ENCODE assay signal across 17 mouse cellular contexts in genomic region chr10:124249358-124249757, GRCm38 (mm10).
DNase-seq lines count a peak whose midpoint lies in the region; ATAC-seq and TF ChIP-seq lines count a peak whose summit lies in the region.
"Had no signal": no experiment of that assay in that cellular context is flagged by ENCODE, and none has a peak within 500 bp of the region (broad histone marks: within the 10 kb centered on the region; RNA-seq: fewer than 3 reads in every experiment).

No protein-coding gene starts in this region.

- TF ChIP-seq POLR2A in lung, adult 2 months (IDR thresholded peaks at IDR 0.05; ENCODE audit: borderline replicate concordance, extremely low read depth, low read depth, low read length): no peak

- H3K9me3 ChIP-seq in embryonic facial prominence, embryonic 11.5 days (replicated peaks; ENCODE audit: control insufficient read depth, low read length): no peaks in the 10 kb centered on the region
- H3K9me3 ChIP-seq in embryonic facial prominence, embryonic 10.5 days: no peaks in the 10 kb centered on the region
- H3K9me3 ChIP-seq in lung, embryonic 16.5 days (ENCODE audit: control insufficient read depth, low read length): no peaks in the 10 kb centered on the region
- no peaks in the 10 kb centered on the region for H3K9me3 ChIP-seq in midbrain, embryonic 15.5 days
- H3K9me3 ChIP-seq: limb, embryonic 12.5 days; liver, embryonic 13.5 days had no signal

- TF ChIP-seq CTCF in lung, adult 2 months (IDR thresholded peaks at IDR 0.05; ENCODE audit: insufficient read depth, low read length): no peak

- no peak overlapping the region for H3K27ac ChIP-seq in embryonic facial prominence, embryonic 11.5 days (replicated peaks; ENCODE audit: low read depth, low read length)
- H3K27ac ChIP-seq in embryonic facial prominence, embryonic 10.5 days (replicated peaks): no peak overlapping the region
- no peak overlapping the region; the same call in 1 of the 2 replicates for H3K27ac ChIP-seq in lung, embryonic 16.5 days (ENCODE audit: low read length)
- no peak overlapping the region for H3K27ac ChIP-seq in midbrain, embryonic 15.5 days
- H3K27ac ChIP-seq: heart, adult 2 months; limb, embryonic 12.5 days; liver, embryonic 13.5 days; stomach, postnatal 0 days had no signal

- no peak overlapping the region for H3K4me3 ChIP-seq in embryonic facial prominence, embryonic 11.5 days (ENCODE audit: low read depth, low read length)
- no peak overlapping the region for H3K4me3 ChIP-seq in embryonic facial prominence, embryonic 10.5 days
- no peak overlapping the region for H3K4me3 ChIP-seq in lung, adult 2 months (replicated peaks; ENCODE audit: extremely low read depth, low read depth, low read length)
- H3K4me3 ChIP-seq in lung, embryonic 16.5 days (ENCODE audit: low read length): no peak overlapping the region
- H3K4me3 ChIP-seq in midbrain, embryonic 15.5 days: no peak overlapping the region
- H3K4me3 ChIP-seq: heart, adult 2 months; limb, embryonic 12.5 days; liver, embryonic 13.5 days had no signal

- 22% methylated on average over 4 of the region's 4 CpGs for WGBS in embryonic facial prominence, embryonic 11.5 days
- 24% methylated on average over 4 of the region's 4 CpGs for WGBS in embryonic facial prominence, embryonic 10.5 days
- WGBS in lung, adult 2 months: 5% methylated on average over 4 of the region's 4 CpGs
- 16% methylated on average over 4 of the region's 4 CpGs for WGBS in lung, embryonic 16.5 days
- 40% methylated on average over 4 of the region's 4 CpGs for WGBS in midbrain, embryonic 15.5 days

- H3K4me2 ChIP-seq in embryonic facial prominence, embryonic 11.5 days (ENCODE audit: low read depth, low read length): no peak overlapping the region
- H3K4me2 ChIP-seq in lung, embryonic 16.5 days (ENCODE audit: low read depth, low read length): no peak overlapping the region
- H3K4me2 ChIP-seq in midbrain, embryonic 15.5 days: no peak overlapping the region
- H3K4me2 ChIP-seq: limb, embryonic 12.5 days; liver, embryonic 13.5 days had no signal

- no peaks in the 10 kb centered on the region for H3K27me3 ChIP-seq in embryonic facial prominence, embryonic 11.5 days (ENCODE audit: control insufficient read depth, insufficient read depth, low read length)
- no peaks in the 10 kb centered on the region for H3K27me3 ChIP-seq in embryonic facial prominence, embryonic 10.5 days (replicated peaks; ENCODE audit: low read depth, poor library complexity, severe bottlenecking)
- H3K27me3 ChIP-seq in lung, embryonic 16.5 days (ENCODE audit: control insufficient read depth, insufficient read depth, low read depth, low read length): no peaks in the 10 kb centered on the region
- no peaks in the 10 kb centered on the region for H3K27me3 ChIP-seq in midbrain, embryonic 15.5 days (replicated peaks)
- H3K27me3 ChIP-seq: limb, embryonic 12.5 days; liver, embryonic 13.5 days had no signal

- no peak overlapping the region for H3K9ac ChIP-seq in embryonic facial prominence, embryonic 11.5 days (replicated peaks; ENCODE audit: low read length)
- H3K9ac ChIP-seq in lung, embryonic 16.5 days (ENCODE audit: low read length): no peak overlapping the region
- no peak overlapping the region for H3K9ac ChIP-seq in midbrain, embryonic 15.5 days
- H3K9ac ChIP-seq: limb, embryonic 12.5 days; liver, embryonic 13.5 days had no signal

- peak; percentile 19 for DNase-seq in embryonic facial prominence, embryonic 11.5 days (ENCODE audit: low spot score)
- DNase-seq in embryonic facial prominence, embryonic 10.5 days (ENCODE audit: low spot score): no peak
- DNase-seq in lung, adult 18-20 months: peak; percentile 9 to 33
- no peak for DNase-seq in lung, adult 2 months
- DNase-seq in telencephalon, adult 2 months (ENCODE audit: low read depth, low spot score): peak; percentile 10
- no peak for DNase-seq in spleen, adult 12 weeks (ENCODE audit: low spot score)
- DNase-seq: cerebellum, postnatal 10 days; gastrocnemius, postnatal 14 days; heart, adult 2 months; kidney, adult 9 months; liver, embryonic 13.5 days; midbrain, embryonic 14.5 days; thymus, postnatal 4 days had no signal

- H3K36me3 ChIP-seq in embryonic facial prominence, embryonic 11.5 days (replicated peaks; ENCODE audit: control insufficient read depth, insufficient read depth, low read depth, low read length): no peaks in the 10 kb centered on the region
- H3K36me3 ChIP-seq in embryonic facial prominence, embryonic 10.5 days (replicated peaks): no peaks in the 10 kb centered on the region
- H3K36me3 ChIP-seq in lung, embryonic 16.5 days (ENCODE audit: control insufficient read depth, insufficient read depth, low read length): no peaks in the 10 kb centered on the region
- H3K36me3 ChIP-seq in midbrain, embryonic 15.5 days (replicated peaks): no peaks in the 10 kb centered on the region
- H3K36me3 ChIP-seq: limb, embryonic 12.5 days; liver, embryonic 13.5 days had no signal

- ATAC-seq in embryonic facial prominence, embryonic 11.5 days (replicated peaks; ENCODE audit: insufficient number of reproducible peaks, low FRiP score, low TSS enrichment, low read depth): no peak
- peak; percentile 93 for ATAC-seq in lung, embryonic 16.5 days (ENCODE audit: low read depth)
- ATAC-seq in midbrain, embryonic 15.5 days (replicated peaks): no peak

- no peaks in the 10 kb centered on the region for H3K4me1 ChIP-seq in embryonic facial prominence, embryonic 11.5 days (ENCODE audit: control insufficient read depth, insufficient read depth, low read length)
- no peaks in the 10 kb centered on the region for H3K4me1 ChIP-seq in embryonic facial prominence, embryonic 10.5 days
- peaks cover 2% of the 10 kb centered on the region for H3K4me1 ChIP-seq in lung, adult 2 months (ENCODE audit: control insufficient read depth, insufficient read depth, low read length)
- 0 out of 2 replicates have a peak, but pooled peaks cover 2% of the 10 kb centered on the region for H3K4me1 ChIP-seq in lung, embryonic 16.5 days (replicated peaks; ENCODE audit: control insufficient read depth, insufficient read depth, low read length)
- H3K4me1 ChIP-seq in midbrain, embryonic 15.5 days: no peaks in the 10 kb centered on the region
- H3K4me1 ChIP-seq: limb, embryonic 12.5 days; liver, embryonic 13.5 days had no signal

Comparison
In these comparisons a context has a peak if more than half of its experiments do, and no peak if none do; other contexts are left out.
1. DNase-seq: peak in embryonic facial prominence, embryonic 11.5 days (single experiment), lung, adult 18-20 months (2 of 2) and telencephalon, adult 2 months (single experiment); none in embryonic facial prominence, embryonic 10.5 days (single experiment), lung, adult 2 months (single experiment) and spleen, adult 12 weeks (single experiment).